Mouse (Mus musculus): ENCODE data around the gene Prdx5.
"Not testable (repeated sequence)": the region's sequence is repeated elsewhere in the genome, so short reads cannot be mapped to it uniquely, and the experiment has no call there.

Prdx5 gene

GRCm38 (mm10) chr19:6919431-6919830 is 9.5 kb upstream of the Prdx5 start:
- no peak for DNase-seq (ENCODE audit: low spot score in 2 of 2)

DNA sequence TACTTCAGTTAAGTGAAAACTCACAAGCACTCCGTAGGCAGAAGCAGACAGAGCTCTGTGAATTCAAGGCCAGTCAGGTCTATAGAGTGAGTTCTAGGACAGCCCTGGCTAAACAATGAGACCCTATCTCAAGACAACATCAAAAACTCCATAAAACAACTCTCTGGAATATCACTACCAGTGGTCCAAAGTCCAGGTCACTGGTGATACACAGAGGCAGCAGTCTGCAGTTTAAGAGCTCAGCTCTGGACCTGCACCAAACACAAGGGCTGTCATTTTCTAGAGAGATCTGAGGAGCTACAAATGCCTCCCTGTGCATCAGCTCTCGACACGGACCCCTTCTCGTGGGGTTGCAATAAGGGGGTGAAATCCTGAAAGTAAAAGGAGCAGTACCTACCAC is 8.4 kb upstream of the Prdx5 start:
- DNase-seq (ENCODE audit: low spot score in 2 of 2) = no peak

- no peak for DNase-seq (ENCODE audit: low spot score in 2 of 2)
These were observed 6.6 kb upstream of the Prdx5 start for GRCm38 (mm10) chr19:6916496-6916895.

- DNase-seq (ENCODE audit: low spot score in 2 of 2) = no peak
These were observed 5.4 kb upstream of the Prdx5 start for GRCm38 (mm10) chr19:6915276-6915675.

GRCm38 (mm10) chr19:6914540-6914939 is 4.6 kb upstream of the Prdx5 start:
- DNase-seq (ENCODE audit: low spot score in 2 of 2) = no peak

DNA sequence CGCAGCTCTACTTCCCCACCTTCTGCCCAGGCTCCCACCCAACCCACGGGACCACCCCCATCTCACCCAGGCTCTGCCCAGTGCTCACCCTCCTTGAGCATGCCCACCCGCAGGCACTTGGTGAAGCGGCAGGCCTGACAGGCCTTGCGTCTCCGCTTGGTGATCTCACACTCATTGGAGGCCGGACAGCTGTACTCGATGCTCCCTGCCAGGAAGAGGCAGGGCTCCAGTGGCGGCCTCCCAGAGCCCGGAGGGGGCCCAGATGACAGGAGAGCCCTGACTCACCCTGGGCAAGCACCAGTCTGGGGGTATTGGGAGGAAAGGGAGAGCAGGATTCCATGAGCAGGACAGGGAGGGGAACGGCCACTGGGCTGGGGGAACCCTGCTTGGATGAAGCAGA is 4.1 kb upstream of the Prdx5 start:
- DNase-seq (ENCODE audit: low spot score in 2 of 2) = no peak

DNA sequence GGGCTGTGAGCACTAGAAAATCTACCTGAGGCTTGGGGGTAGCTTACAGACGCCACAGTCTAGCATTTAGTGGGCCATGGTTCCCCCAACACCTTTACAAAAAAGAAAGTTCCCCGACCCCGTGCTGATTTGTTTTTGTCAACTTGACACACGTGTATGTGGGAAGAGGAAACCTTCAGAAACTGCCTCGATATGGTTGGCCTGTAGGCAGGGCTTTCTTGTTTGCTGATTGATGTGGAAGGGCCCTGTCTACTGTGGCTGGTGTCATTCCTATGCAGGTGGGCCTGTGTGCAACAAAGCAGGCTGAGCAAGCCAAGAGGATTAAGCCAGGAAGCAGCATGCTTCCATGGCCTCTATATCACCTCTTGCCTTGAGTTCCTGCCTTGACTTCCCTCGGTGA is 3.1 kb upstream of the Prdx5 start:
- DNase-seq (ENCODE audit: low spot score in 2 of 2) = no peak

GRCm38 (mm10) chr19:6912205-6912970 is 2.5 kb upstream of the Prdx5 start:
- no peak for DNase-seq (ENCODE audit: low spot score in 2 of 2)

DNA sequence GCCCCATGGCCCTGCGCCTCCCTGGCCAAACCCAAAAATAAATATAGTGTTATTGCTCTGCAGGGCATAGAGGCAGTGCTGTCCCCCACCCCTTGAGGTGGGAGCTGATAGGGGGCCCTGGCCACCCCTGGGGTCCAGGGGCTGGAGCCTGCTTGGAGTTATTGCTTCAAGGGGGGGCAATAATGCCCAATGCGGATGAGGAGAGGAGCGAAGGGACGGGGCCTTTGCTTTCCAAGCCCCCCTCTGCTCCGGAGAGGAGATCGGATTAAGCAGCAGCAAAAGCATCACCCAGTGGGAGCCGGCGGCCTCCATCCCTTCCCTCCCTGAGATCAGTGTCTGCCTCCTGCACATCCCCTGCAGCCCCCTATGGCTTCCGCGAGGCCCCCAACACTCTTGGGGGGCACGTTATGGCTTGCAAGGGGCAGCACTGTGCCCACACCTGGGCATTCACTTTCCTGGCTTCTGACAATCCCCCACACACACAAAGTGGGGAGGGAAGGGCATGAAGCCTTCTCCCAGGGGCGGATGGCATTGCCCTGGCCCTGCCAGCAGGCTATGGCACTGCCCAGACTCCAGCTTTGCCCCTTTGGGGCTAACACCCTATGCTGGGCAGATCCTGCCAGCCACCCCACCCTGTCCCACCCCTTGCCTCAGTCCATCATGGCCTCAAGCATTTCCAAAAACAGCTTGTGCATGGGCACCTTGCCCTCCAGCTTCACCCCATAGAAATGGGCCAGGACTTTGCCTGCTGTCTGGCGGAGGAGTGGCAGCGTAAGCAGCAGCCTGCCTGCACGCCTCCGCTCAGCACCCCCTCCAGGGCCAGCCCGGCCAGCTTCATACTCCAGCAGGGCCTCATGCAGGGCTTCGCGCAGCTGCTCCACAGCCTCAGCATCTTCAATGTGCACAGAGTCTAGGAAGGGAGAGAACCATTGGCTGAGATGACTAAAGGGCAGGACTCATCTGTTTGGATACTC is 1.5 kb upstream of the Prdx5 start:
- no peak for DNase-seq (ENCODE audit: low spot score in 2 of 2)

GRCm38 (mm10) chr19:6910306-6910705 is 400 bp upstream of the Prdx5 start:
- DNase-seq (ENCODE audit: low spot score in 2 of 2) = not testable (repeated sequence)

GRCm38 (mm10) chr19:6909021-6909420 is 885 bp downstream of the Prdx5 start:
- DNase-seq (ENCODE audit: low spot score in 2 of 2) = no peak

DNA sequence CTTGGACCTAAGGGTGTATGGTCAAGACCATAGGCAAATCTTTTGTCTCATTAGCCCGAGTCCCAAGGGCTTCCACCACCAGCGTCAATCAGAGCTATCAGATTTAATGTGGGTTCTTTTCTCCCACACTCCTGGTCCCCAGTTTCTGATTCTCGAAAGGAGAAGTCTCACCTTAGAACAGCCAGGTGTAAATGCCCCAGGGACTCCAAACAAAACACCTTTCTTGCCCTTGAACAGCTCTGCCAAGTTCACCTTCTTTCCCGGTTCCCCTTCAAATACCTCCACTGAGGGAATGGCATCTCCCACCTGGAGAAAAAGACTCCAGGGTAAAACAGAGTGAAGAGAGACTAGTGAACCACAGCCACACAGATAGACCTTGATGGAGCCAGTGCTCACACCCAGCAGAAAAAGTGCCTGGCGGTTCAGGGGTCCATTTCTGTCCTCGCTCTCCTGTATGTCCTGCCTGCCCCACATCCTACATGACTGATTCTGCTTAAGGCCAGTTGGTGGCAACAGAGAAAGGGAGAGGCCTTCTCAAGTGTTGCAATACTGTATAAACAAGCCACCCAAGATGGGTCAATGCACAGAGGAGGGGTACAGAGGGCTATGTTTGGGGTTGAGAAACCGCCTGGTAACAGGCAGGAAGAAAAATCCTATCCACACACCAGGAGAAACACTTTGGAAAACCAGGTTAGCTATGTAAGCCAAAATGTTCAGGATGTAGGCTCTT is 1.9 kb downstream of the Prdx5 start:
- DNase-seq (ENCODE audit: low spot score in 2 of 2) = no peak

DNA sequence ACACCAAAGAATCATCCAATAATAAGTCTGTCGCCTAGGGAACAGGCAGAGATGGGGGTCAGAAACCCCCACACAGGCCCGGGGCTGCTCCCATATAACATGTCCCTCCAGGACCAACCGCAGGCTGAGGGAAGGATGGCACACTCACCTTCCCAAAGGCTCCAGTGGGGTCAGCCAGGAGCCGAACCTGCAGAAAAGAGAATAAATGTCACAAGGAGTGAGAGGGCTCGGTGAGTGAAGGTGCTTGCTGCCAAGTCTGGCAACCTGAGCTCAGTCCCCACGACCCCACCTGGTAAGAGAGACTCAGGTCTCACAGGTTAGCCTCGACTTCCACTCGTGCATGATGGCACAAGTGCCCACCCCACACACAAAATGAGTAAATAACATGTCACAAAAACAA is 2.8 kb downstream of the Prdx5 start:
- DNase-seq (ENCODE audit: low spot score in 2 of 2) = no peak

DNA sequence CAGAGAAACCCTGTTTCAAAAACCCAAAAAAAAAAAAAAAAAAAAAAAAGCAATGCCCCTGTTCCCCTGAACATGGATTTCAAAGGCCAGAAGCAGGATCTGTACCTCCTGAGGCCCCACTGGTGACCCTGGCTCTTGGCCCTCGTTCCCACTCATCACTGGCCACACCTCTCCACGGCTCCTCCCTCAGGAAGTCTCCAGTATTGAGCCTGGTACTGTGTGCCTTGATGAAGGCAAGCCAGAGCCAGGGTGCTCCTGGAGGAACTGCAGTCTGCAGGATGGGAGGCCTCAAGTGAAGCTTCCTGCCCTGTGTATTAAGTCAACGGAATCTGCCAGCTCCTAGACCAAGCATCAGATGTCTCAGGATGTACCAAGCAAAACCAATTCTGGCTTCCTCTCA is 3.7 kb downstream of the Prdx5 start:
- DNase-seq (ENCODE audit: low spot score in 2 of 2) = no peak

DNA sequence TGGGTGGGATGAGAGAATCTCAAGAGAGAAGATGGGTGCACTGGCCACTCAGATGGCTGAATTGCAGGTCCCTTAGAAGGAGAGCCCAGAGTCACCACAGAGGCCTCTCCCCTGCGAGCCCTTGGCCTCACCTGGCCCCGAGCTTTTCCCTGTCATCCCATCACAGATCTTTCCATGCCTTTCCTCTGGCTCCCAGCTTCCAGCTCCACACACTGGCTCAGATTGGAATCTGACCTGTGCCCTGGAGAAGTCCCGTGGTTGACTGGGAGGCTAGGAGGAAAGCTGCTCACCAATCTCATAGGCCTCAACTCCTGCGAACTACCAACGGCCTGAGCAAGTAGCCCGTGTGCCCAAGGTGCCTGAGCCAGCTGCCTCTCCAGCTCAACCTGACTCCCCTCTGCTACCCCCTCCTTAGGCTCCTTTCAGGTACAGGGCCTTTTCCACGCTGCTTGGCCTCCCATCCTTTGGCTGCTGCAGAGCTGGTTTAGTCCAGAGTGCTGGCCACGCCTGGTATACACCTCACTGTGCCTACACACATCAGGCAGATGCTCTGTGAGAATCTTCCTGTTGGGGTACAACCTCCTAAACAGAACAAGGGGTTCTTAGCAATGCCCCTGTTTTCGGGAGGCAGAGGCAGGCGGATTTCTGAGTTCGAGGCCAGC is 4.3 kb downstream of the Prdx5 start:
- no peak for DNase-seq (ENCODE audit: low spot score in 2 of 2)

DNA sequence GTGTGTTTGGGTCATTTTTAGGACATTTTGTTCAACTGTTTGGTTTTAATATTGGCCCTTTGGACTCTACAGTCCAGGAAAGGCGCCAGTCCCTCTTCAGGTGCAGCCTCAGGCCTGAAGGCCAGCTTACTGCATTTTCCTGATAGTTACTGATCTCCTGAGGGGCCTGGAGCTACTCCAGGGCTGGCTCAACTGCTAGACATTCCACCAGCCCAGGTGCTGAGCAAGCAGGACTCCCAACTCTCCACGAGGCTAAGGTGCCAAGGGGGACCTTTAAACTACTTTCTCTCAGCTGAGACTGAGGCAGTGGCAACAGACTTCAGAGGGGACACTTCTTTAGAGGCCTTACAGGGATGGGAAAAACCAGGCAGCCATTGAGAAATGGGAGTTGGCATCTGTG is 5.1 kb downstream of the Prdx5 start:
- no peak for DNase-seq (ENCODE audit: low spot score in 2 of 2)

DNA sequence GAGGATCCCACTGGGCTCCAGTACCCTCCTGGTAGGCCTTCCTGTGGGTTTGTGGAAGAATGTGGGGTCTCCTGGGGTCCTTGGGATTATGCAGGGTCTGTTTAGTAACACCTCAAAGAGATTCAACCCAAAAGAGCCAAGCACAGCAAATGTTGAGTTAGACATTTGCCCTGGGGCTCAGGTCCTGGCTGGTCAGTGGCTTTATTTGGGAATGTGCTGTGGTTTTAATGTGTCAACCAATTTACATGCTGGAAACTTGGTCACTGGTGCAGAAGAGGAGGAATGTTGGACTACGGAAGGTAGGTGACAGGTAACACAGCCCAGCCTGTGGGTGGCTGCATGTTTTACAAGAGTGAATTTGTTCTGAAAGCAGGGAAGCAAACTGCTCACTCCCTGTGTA is 6.9 kb downstream of the Prdx5 start:
- DNase-seq (ENCODE audit: low spot score in 2 of 2) = no peak

DNA sequence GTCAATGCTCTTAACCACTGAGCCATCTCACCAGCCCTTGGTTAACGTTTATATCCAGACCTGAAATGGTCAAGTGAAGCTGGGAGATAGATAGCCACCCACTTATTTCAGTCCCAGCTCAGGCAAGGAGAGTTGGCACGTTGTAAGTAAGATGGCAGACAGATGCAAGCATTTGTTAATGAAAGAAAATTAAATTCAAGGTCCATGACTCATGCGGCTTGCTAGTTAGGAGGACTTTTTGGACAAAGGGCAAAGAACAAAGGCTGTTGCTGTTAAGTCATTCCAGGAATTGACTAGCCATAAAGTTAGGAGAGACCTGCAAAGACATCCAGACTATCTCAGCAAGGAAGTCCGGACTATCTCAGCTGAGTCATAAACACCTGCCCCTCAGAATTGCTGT is 10.3 kb downstream of the Prdx5 start:
- no peak for DNase-seq (ENCODE audit: low spot score in 2 of 2)

GRCm38 (mm10) chr19:6895608-6896305 is 14.1 kb downstream of the Prdx5 start:
- DNase-seq (ENCODE audit: low spot score in 2 of 2) = not testable (repeated sequence)

GRCm38 (mm10) chr19:6893731-6894451 is 16.0 kb downstream of the Prdx5 start:
- no peak for DNase-seq (ENCODE audit: low spot score in 2 of 2)
